Mouse (Mus musculus): ENCODE data around the gene Kctd21. TPM values are rescaled to one million over a fixed set of nuclear protein-coding genes. Genes with fewer than 3 reads are reported as not detected.

Kctd21 gene
- total and polyA plus RNA-seq, 2 experiments = 3.2 to 4.8 TPM

GRCm38 (mm10) chr7:97346822-97347166, 14.7 kb downstream of the Kctd21 start:
- TF ChIP-seq CTCF (IDR thresholded peaks at IDR 0.05; ENCODE audit: low read depth, low read length) = no peak
- Histone ChIP-seq H3K4me3 (ENCODE audit: insufficient read depth, low read depth, low read length) (no peak overlapping the region), H3K9ac (ENCODE audit: low read depth, low read length) (no peak overlapping the region), H3K79me2 (ENCODE audit: control insufficient read depth, insufficient read depth, low read length) (no peaks in the 10 kb centered on the region), H3K4me1 (ENCODE audit: control insufficient read depth, insufficient read depth, low read length) (no peaks in the 10 kb centered on the region), H3K27me3 (ENCODE audit: control insufficient read depth, insufficient read depth, low read length) (no peaks in the 10 kb centered on the region), H3K27ac (replicated peaks; ENCODE audit: insufficient read depth, low read depth, low read length) (no peak overlapping the region), H3K36me3 (ENCODE audit: control insufficient read depth, insufficient read depth, low read length) (no peaks in the 10 kb centered on the region)
- DNase-seq (ENCODE audit: extremely low read depth, low read depth, low spot score) = no peak
- 87% methylated on average over 4 of the region's 4 CpGs for WGBS

- H3K79me2 ChIP-seq (ENCODE audit: control insufficient read depth, insufficient read depth, low read length) = no peaks in the 10 kb centered on the region
- no peaks in the 10 kb centered on the region for H3K27me3 ChIP-seq (ENCODE audit: control insufficient read depth, insufficient read depth, low read length)
- no peaks in the 10 kb centered on the region for H3K36me3 ChIP-seq (ENCODE audit: control insufficient read depth, insufficient read depth, low read length)
- no peaks in the 10 kb centered on the region for H3K4me1 ChIP-seq (ENCODE audit: control insufficient read depth, insufficient read depth, low read length)
- H3K27ac ChIP-seq (replicated peaks; ENCODE audit: insufficient read depth, low read depth, low read length) = no peak overlapping the region
- TF ChIP-seq CTCF (IDR thresholded peaks at IDR 0.05; ENCODE audit: low read depth, low read length) (no peak), POLR2A (IDR thresholded peaks at IDR 0.05; ENCODE audit: extremely low read depth, insufficient read depth, low read length) (no peak)
- WGBS = 99% methylated on average over 15 of the region's 15 CpGs
- DNase-seq (ENCODE audit: extremely low read depth, low read depth, low spot score) = no peak
- no peak overlapping the region for H3K9ac ChIP-seq (ENCODE audit: low read depth, low read length)
- no peak overlapping the region for H3K4me3 ChIP-seq (ENCODE audit: insufficient read depth, low read depth, low read length)
These were observed 15.3 kb downstream of the Kctd21 start for GRCm38 (mm10) chr7:97347464-97347863.

- no peak overlapping the region for H3K4me3 ChIP-seq (ENCODE audit: insufficient read depth, low read depth, low read length)
- WGBS = 92% methylated on average over 3 of the region's 3 CpGs
These were observed 16.2 kb downstream of the Kctd21 start for GRCm38 (mm10) chr7:97348318-97348717.

GRCm38 (mm10) chr7:97348836-97349235, 16.7 kb downstream of the Kctd21 start:
- no peak for DNase-seq (ENCODE audit: extremely low read depth, low read depth, low spot score)
- TF ChIP-seq CTCF (IDR thresholded peaks at IDR 0.05; ENCODE audit: low read depth, low read length) (no peak), POLR2A (IDR thresholded peaks at IDR 0.05; ENCODE audit: extremely low read depth, insufficient read depth, low read length) (no peak)
- Histone ChIP-seq H3K4me3 (ENCODE audit: insufficient read depth, low read depth, low read length) (no peak overlapping the region), H3K27me3 (ENCODE audit: control insufficient read depth, insufficient read depth, low read length) (no peaks in the 10 kb centered on the region), H3K27ac (replicated peaks; ENCODE audit: insufficient read depth, low read depth, low read length) (no peak overlapping the region), H3K36me3 (ENCODE audit: control insufficient read depth, insufficient read depth, low read length) (no peaks in the 10 kb centered on the region), H3K9ac (ENCODE audit: low read depth, low read length) (no peak overlapping the region), H3K79me2 (ENCODE audit: control insufficient read depth, insufficient read depth, low read length) (no peaks in the 10 kb centered on the region), H3K4me1 (ENCODE audit: control insufficient read depth, insufficient read depth, low read length) (no peaks in the 10 kb centered on the region)
- 93% methylated on average over 5 of the region's 5 CpGs for WGBS

More at GRCm38 (mm10) chr7:97348318-97348717, 16.2 kb downstream of the Kctd21 start:
- H3K9ac ChIP-seq (ENCODE audit: low read depth, low read length) = no peak overlapping the region
- TF ChIP-seq CTCF (IDR thresholded peaks at IDR 0.05; ENCODE audit: low read depth, low read length) (no peak), POLR2A (IDR thresholded peaks at IDR 0.05; ENCODE audit: extremely low read depth, insufficient read depth, low read length) (no peak)
- no peaks in the 10 kb centered on the region for H3K79me2 ChIP-seq (ENCODE audit: control insufficient read depth, insufficient read depth, low read length)
- no peak overlapping the region for H3K27ac ChIP-seq (replicated peaks; ENCODE audit: insufficient read depth, low read depth, low read length)
- no peaks in the 10 kb centered on the region for H3K4me1 ChIP-seq (ENCODE audit: control insufficient read depth, insufficient read depth, low read length)
- H3K27me3 ChIP-seq (ENCODE audit: control insufficient read depth, insufficient read depth, low read length) = no peaks in the 10 kb centered on the region
- DNase-seq (ENCODE audit: extremely low read depth, low read depth, low spot score) = no peak
- H3K36me3 ChIP-seq (ENCODE audit: control insufficient read depth, insufficient read depth, low read length) = no peaks in the 10 kb centered on the region

DNA sequence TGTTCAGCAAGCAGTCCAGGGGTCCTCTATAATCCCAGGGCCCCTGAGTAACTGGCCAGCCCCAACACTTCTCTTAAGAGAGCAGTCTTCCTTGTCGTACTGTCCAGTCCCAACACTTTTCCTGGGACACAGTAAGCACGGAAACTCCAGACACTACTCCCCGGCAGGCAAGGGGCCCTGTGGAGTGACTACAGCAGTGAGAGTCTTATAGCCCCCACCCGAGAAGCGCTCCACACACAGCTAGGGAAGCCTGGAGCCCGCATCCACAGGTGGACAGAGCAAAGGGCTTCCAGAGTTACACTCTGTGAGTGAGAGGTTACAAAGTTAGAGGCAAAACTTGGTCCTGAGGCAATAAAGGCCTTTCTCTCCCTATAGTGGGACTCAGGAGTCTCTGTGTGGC, 17.3 kb downstream of the Kctd21 start:
- Histone ChIP-seq H3K36me3 (ENCODE audit: control insufficient read depth, insufficient read depth, low read length) (no peaks in the 10 kb centered on the region), H3K9ac (ENCODE audit: low read depth, low read length) (no peak overlapping the region), H3K27ac (replicated peaks; ENCODE audit: insufficient read depth, low read depth, low read length) (no peak overlapping the region), H3K4me1 (ENCODE audit: control insufficient read depth, insufficient read depth, low read length) (no peaks in the 10 kb centered on the region; the same call in 1 of the 2 replicates), H3K79me2 (ENCODE audit: control insufficient read depth, insufficient read depth, low read length) (no peaks in the 10 kb centered on the region), H3K4me3 (ENCODE audit: insufficient read depth, low read depth, low read length) (no peak overlapping the region), H3K27me3 (ENCODE audit: control insufficient read depth, insufficient read depth, low read length) (no peaks in the 10 kb centered on the region)
- no peak for DNase-seq (ENCODE audit: extremely low read depth, low read depth, low spot score)
- WGBS = 96% methylated on average over 6 of the region's 6 CpGs
- TF ChIP-seq POLR2A (IDR thresholded peaks at IDR 0.05; ENCODE audit: extremely low read depth, insufficient read depth, low read length) (no peak), CTCF (IDR thresholded peaks at IDR 0.05; ENCODE audit: low read depth, low read length) (no peak)

DNA sequence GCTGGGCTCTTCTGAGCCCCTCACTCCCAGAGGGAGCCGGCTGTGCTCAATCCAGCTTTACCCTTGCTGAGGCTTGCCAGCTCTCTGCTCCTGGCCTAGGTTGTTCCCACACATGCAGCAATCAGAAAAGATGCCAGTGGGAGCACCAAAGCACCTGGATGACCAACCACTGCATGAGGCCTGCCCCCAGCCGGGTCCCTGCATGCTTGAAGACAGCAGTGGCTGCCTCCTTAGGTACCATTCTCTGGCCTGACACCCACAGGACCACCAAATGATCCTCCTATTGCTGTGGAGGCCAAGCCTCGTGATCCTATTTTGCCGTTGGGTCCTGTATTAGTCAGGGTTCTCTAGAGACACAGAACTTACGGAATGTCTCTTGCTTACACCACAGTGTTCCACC, 18.8 kb downstream of the Kctd21 start:
- Histone ChIP-seq H3K79me2 (ENCODE audit: control insufficient read depth, insufficient read depth, low read length) (no peaks in the 10 kb centered on the region), H3K36me3 (ENCODE audit: control insufficient read depth, insufficient read depth, low read length) (no peaks in the 10 kb centered on the region), H3K9ac (ENCODE audit: low read depth, low read length) (no peak overlapping the region), H3K27ac (replicated peaks; ENCODE audit: insufficient read depth, low read depth, low read length) (no peak overlapping the region), H3K4me3 (ENCODE audit: insufficient read depth, low read depth, low read length) (no peak overlapping the region), H3K27me3 (ENCODE audit: control insufficient read depth, insufficient read depth, low read length) (no peaks in the 10 kb centered on the region), H3K4me1 (ENCODE audit: control insufficient read depth, insufficient read depth, low read length) (peaks cover 8% of the 10 kb centered on the region)
- 90% methylated on average over 5 of the region's 5 CpGs for WGBS
- no peak for DNase-seq (ENCODE audit: extremely low read depth, low read depth, low spot score)
- no peak for TF ChIP-seq POLR2A (IDR thresholded peaks at IDR 0.05; ENCODE audit: extremely low read depth, insufficient read depth, low read length)
- TF ChIP-seq CTCF (IDR thresholded peaks at IDR 0.05; ENCODE audit: low read depth, low read length) = no peak
